Mouse (Mus musculus) adrenal gland, adult (tissue): ENCODE data around the gene Capza2.

Experiments
- DNase-seq, 2 experiments: peaks; one replicate each; pipeline ENCODE4 v3.0.0; 2022 to 2023; ENCODE audit warnings: low spot score in 1 of 2; ENCODE audit not compliant: inconsistent age in 2 of 2

The Capza2 gene

DNA sequence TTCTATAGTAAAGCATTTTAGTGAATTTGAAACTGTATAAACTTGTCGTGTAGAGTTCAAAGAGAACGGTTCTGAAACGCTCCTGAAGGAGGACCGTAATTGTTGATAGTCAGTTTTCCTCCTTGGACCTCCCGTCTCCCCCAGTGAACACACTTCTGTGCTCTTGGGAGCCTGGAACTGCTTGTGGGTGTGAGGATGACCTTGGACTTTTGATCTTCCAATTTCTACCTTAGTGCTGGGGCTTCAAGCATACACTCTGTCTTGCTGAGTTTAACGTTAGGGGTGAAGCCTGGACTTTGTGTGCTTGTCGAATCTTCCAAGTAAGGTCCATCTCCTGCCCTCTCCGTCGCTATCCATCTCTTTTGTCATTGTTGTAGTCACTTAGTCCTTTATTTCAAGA is 4.0 kb downstream of the Capza2 start:
- DNase-seq: no peak

DNA sequence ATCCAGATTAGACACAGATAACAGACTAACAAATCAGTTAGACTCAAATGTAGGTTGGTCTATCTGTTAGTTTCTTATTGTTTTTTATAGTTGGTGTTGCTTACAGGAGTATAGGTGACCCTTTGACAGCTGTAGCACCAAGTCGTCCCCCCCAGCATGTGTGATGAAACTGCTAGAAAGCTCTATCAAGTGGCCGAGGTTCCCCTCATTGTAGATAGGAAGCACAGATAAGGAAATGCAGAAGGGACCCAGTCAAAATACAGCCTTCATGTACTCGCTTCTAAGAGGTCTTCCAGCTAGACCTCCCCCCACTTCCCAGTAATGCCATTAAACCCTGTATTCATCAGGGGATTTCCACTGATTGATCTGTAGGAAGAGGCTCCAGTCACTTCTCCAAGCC is 6.7 kb downstream of the Capza2 start:
- DNase-seq: no peak

DNA sequence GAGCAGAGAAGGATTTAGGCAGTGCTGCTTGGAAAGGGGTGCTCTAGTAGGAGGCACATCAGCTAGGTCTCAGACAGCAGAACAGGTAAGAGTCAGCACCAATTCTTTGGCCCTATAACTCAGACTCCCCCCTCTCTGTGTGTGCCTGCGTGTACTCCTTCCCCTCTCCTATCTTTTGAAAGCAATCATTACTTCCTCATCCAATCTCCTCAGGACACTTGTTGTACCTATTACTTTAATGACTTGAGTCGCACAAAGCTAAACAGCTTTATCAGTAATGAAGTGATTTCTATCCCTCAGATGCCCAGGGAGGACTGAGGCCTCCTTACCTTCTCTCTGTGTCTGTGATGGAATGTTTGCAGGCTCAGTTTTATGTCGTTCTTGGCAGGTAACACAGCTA is 10.1 kb downstream of the Capza2 start:
- no peak for DNase-seq

DNA sequence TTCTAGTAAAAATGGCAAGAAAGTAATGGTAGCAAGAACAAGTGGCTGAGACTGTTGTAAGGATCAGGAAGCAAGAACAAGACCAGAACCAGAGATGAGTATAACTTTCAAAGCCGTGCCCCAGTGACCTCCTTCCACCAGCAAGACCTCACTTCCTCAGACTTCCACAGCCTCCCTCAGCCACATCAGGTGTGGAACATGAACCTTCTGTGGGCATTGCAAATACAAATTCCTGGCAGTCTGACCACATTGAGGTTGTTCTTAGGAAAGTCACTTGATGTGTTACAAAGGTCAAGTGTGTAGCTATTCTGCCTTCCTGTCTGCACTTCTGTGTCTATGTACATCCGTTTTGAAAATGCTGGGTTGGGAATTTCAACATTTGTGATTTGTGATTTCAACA is 16.1 kb downstream of the Capza2 start:
- DNase-seq: no peak

DNA sequence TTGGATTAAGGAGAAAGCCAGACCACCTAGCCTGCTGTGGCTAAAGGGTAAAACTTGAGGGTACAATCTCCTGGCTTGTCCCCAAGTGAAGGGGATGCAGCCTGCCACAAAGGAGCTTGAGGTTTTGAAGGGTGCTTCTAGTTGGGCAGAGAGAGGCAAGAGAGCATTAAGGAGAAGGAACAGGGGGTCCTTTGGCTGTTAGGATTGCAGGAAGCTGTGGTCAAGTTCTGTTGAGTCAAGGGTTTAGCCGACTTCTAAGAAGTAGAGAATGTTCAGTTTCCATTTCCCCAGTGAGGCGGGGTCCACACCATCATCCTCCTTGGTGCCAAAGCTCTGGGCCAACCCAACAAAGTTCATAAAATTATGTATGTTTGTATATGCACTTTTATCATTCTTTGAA is 19.0 kb downstream of the Capza2 start:
- DNase-seq: no peak

DNA sequence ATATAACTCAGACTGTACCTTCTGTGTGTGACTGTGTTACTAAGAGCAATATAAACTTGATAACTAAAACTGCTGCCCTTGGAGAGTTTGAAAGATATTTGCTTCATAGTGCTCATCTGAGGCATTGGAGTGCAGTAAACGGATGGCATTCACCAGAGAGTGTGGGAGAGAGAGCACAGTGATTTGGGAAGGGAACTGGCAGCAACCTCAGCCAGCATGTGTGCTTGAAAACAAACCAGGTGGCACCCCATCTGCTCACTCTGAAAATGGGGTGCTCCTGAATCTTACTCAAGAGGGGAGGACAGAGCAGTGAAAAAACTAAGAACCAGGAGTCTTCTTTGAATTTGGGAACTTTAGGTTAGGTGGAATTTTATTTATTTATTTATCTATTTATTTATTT is 21.3 kb downstream of the Capza2 start:
- no peak for DNase-seq

DNA sequence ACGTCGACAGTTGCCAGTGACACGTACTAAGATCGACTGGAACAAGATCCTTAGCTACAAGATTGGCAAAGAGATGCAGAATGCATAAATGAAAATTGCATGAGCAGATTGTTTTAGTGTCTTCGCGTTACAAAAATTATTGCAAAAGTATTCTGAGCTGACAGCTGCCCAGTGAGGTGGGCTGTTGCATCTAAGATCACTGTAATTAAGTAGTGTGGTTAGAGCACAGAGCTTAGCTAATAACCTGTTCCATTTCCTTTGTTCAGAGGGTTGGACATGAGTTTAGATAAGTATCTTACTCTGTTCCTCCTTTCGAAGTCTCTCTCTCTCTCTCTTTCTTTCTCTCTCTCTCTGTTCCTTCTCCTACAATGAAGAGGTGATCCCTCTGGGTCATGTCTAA is 29.3 kb downstream of the Capza2 start:
- DNase-seq: no peak

DNA sequence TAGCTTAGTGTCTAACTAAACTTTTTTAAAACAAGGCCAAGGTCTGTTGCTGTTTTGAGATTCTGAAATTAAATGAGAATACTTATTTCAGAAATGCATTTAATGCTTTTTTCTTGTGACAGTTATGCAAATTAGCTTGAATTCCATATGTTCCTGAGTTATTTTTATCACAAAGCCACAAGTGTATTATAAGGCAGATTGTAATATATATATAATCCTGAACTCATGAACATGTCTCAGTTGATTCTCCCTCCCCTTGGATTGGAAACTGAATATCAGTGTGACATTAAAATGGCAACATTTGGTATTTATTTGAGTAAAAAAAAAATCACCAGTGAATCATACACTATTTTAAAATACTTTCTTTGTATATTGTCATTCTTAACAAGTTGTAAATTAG is 30.0 kb downstream of the Capza2 start:
- DNase-seq: no peak

DNA sequence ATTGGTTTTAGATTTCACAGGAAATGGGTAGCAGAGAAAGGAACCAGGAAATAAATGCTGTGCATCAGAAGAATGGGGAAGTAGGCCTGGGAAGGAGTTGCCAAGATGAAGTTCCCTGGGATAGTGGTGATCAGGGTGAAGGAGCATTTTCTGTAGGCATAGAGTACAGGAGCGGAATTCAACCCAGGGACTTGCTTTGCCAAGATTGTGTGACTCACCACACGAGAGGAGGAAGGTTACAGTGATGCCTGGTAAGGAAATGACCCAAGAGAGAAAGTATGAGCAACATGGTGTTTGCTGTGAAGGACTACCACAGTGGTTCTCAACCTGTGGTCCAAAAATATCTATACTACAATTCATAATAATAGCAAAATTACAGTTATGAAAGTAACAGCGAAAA is 31.8 kb downstream of the Capza2 start:
- DNase-seq: peak in 1 of 2 experiments; percentile 63

DNA sequence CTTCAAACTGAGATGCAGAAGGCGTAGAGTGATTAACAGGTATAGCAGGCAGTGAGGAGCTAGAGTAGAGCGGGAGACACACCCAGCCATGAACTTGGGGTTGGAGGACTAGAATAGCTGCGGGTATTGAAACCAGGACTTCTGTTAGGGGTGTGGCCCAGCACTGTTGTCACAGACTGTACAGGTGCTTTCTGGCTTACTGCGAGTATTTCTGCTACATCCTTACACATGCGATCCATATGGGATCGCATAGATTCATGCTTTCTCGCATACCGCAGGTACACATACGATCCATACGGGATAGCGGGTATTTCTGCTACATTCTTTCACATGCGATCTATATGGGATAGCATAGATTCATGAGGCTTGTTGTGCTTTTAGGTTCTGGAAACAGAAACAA is 32.3 kb downstream of the Capza2 start:
- no peak for DNase-seq

DNA sequence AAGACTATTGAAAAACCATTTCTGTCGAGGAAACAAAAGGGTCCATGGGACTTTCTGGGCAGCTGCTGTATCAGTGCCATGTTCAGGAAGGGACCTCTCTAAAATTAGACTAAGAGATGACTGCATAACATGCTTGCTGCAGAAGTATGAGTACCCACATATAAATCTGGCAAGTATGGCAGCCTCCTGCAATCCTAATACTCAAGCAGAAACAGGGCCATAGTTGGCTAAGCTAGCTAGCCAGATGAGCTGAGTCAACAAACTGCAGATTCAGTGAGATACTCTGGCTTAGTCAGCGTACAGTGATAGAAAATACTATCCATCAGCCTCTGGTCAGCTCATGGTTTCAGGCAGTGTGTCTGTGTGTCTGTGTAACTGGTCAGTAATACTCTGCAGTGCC is 33.8 kb downstream of the Capza2 start:
- DNase-seq: no peak

DNA sequence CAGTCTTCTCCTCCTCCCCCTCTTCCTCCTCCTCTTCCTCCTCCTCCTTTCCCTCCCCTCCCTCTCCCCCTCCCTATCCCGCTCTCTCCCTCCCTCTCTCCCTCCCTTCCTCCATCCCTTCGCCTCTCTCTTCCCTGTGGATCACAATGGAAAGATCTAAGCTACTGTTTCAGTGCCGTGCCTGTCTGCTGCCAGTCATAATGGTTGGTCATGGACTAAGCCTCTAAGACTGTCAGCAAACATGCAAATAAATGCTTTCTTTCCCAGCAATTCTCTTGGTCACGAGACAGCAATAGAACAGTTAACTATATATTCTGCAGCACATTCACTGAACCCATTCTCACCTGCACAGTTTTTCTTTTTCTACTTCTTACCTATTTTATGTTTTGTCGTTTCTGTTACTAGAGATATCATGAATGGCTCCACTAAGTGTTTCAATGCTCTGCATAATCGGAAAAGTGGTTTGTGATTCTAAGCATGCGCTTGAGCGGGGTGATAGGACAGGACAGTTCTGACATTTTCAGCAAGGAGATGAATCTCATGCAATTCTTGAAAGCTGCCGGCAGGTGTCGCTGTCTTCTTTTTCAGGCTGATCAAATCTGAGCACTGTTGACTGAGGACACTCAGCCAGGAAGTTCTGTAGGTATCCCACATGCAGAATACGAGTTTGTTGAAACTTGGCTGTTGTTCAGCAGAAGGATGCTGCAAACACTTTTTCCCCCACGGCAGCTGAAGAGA is 39.2 kb downstream of the Capza2 start:
- peak; percentile 59 to 79 for DNase-seq

DNA sequence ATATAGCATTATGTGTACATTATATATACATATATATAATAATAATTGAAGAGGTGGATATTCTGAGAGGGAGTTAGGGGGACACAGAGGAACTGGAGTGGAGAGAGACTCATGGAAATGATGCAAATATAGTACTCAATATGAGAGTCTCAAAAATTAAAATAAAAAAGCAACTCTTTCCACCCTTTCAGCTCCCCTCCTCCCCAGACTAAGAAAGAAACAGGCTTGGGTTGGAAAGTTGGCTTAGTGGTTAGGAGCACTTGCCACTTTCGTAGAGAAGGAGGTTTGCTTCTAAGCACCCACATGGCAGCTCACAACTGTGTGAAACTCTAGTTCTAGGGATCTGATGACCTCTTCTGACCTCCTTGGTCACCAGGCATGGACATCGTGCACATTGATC is 41.0 kb downstream of the Capza2 start:
- no peak for DNase-seq

DNA sequence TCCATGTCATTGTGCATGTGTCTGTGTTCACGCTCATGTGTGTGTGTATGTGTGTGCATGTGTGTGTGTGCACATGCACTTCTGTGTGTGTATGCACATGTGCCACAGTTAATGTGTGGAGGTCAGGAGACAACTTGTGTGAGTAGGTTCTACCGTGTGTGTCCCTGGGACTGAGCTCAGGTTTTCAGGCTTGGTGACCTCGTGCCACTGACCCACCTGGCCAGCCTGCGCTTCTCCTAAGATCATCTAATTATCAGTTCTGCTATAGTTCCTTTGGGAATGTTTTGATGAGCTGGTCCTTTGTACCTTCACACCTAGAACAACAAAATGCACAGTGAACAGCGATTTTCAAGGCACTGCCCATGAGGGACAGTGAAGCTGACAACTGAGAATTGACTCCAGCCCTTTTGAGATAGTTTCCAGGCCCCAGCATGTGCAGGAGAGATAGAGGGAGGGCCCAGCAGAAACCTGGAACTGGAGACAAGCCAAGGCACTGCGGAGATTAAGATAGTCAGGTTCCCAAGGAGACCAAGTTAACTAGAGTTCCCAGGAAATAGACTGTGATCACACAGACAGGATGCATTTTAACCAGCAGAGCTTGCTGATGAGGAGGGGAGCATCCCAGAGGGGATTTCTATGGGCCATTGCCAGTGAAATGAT is 44.4 kb downstream of the Capza2 start:
- DNase-seq: no peak

DNA sequence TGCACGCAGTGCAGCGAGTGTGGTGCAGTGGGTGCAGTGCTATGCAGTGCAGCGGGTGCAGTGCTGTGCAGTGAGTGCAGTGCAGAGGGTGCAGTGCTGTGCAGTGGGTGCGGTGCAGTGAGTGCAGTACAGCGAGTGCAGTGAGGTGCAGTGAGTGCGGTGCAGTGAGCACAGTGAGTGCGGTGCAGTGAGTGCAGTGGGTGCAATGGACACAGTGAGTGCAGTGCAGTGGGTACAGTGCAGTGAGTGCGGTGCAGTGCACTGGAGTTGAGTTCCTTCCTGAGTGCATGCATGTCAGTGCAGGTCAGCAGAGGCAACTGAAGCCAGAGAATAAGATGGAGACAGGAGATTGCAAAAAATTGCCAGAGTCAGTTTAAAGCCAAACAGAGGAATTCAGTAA is 45.8 kb downstream of the Capza2 start:
- DNase-seq: no peak

DNA sequence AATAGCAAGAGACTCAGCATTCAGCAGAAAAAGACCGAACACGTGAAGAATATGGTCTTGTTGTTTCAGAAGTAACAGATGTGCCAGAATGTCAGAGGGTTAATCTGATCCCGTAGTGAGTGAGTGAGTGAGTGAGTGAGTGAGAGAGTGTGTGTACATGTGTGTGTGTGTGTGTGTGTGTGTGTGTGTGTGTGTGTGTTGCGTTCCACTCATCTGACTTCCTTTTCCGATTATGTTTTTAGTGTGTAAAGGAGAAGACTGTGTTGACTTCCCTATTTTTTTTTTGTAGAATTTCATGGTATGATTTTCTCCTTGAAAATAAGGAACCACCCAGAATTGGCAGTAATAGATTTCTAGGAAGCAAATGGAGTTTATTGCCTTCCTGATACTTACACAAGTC is 52.6 kb downstream of the Capza2 start:
- no peak for DNase-seq

DNA sequence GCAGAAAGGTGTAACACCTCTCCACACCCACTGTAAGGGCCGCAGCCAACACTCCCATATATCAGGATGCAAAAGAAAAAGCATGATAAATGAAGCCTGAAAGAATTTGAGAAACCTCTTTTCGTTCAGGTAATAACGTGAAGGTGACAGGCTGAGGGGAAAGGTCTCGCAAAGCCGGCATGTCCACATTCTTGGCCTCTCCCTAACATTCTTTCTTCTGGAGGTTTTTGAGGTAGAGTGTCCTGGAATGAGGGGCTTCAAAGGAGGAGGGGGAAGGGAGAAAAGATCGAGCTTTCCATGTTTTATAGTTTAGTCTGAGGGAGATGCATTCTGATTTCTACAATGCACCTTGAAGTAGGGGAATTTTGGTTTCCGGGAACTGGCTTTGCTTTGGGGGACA is 56.6 kb downstream of the Capza2 start, which contains the start of gene St7:
Gene St7 (plus strand): TSS at position 287 of the 400 bp plus-strand sequence.
- DNase-seq: no peak

DNA sequence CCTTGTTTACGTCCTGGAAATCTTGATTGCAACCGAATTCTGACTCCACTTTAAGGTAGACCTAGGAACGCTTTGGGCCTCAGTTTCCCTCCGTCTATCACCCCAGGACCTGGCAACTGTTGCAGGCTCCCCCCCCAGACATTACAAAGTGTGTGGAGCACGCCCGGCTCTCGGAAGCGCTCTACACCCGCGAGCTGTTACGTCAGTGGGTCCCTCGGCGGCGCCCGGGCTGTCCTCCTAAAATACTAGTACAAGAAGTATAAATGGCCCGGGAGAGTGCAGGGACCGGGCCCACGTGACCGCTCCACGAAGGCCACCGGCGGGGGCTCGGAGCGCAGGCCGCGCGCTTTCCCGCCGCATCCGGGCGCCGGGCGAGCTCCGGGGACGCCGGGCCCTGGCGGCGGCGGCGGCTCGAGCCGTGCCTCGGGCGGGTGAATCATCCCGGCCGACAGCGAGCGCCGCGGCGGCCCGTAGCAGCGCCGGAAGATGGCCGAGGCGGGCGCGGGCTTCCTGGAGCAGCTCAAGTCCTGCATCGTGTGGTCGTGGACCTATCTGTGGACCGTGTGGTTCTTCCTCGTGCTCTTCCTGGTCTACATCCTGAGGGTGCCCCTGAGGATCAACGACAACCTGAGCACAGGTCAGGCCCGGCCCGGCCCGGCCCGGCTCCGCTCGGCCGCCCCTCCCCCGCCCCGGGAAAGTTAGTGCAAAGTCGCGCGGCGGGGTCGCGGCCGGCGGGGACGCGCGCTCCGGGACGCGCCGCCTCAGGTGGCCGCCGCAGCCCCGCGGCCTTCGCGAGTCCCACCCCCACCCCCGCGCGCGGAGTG is 57.9 kb downstream of the Capza2 start:
- DNase-seq: peak; percentile 84 to 92

DNA sequence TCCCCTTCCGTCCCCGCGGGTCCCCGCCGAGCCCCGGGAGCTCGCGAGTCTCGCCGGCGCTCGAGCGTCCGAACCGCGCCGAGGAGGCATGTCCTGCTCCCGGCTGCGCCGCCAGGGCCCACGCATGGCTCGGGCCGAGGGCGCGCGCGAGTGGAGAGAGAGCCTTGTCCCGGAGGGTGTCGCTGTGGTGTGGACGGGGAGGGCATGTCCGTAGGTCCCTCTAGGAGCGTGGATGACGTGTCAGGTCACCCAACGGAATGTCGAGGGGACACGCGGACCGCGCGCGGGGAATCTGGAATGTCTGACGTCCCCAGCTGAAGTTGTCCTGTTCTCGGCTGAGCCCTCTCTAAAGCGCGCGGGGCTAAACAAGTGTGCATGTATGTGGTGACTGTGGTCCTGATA is 58.5 kb downstream of the Capza2 start:
- DNase-seq: peak; percentile 86 to 94

DNA sequence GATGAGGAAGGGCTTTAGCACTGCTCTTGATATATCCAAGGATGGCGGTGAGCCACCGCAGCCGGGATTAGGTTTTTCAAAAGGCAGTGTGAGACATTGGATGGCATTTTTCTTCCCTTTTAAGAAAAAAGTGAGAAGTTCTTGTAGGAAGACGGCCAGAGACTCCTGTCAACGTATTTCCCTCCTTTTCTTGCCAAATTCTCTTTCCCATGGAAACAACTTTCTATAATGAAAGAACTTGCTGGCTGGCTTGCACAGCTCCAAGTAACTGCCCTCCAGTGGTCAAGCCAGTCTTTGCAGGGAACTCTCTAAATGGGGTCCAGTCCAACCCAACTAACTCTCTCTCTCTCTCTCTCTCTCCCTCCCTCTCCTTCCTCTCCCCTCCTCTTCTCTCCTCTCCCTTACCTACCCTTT is 60.3 kb downstream of the Capza2 start:
- peak; percentile 31 to 79 for DNase-seq

DNA sequence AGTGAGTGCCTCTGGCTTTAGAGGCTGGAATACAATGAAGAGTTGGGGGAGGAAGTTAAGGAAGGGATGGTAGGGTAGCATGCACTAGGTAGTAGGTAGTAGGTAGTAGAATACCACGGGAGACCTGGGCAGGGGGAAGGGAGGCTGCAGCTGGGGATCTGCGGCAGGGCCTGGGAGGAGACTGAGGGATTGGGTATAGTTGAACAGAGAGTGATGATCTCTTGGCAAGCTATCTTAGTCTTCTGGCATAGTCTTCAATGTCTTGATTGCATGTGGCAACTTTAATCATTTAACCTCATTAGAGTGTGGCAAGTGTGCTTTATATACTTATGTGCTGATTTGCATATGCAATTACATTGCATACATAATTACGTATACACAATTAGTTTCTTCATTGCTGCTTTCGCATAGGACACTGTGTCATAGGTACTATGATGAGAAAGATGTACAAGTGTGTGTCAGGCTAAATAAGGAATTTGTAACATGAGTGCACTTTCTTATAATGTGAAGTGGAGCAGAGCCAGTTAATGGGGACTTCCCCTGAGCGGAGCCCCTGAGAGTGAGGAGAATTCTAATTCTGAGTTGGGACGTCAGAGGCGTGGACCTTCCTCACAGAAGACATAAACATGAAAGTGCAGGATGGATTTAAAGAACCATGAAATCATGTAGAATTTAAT is 65.0 kb downstream of the Capza2 start:
- DNase-seq: no peak
